Mouse (Mus musculus): ENCODE data around the gene Gas2l1. TPM values are rescaled to one million over a fixed set of nuclear protein-coding genes. Genes with fewer than 3 reads are reported as not detected.

Gene Gas2l1
- polyA plus RNA-seq, 2 experiments, result 10.9 to 12.1 TPM

- ATAC-seq (ENCODE audit: insufficient read depth) (no peak), DNase-seq (ENCODE audit: low read depth in 3 of 3, low spot score in 3 of 3) (no peak)
- H3K4me3 ChIP-seq (ENCODE audit: insufficient read depth in 1 of 2, low read depth in 2 of 2, low read length in 2 of 2), result no peak overlapping the region
- WGBS (ENCODE audit: insufficient replicate concordance), result 90% methylated on average over 5 of the region's 5 CpGs
- no peaks in the 10 kb centered on the region for H3K4me1 ChIP-seq (replicated peaks; ENCODE audit: control insufficient read depth in 2 of 2, insufficient read depth in 2 of 2, low read length in 1 of 2)
- TF ChIP-seq CTCF (IDR thresholded peaks at IDR 0.05; ENCODE audit: low read depth) (no peak), EP300 (IDR thresholded peaks at IDR 0.05; ENCODE audit: low read depth) (no peak)
- H3K9ac ChIP-seq (replicated peaks), result no peak overlapping the region
- H3K9me3 ChIP-seq (ENCODE audit: control insufficient read depth, low read length), result no peaks in the 10 kb centered on the region
- peaks cover 51% of the 10 kb centered on the region for H3K36me3 ChIP-seq (replicated peaks; ENCODE audit: control insufficient read depth, insufficient read depth, low read depth)
- no peaks in the 10 kb centered on the region for H3K27me3 ChIP-seq (ENCODE audit: control insufficient read depth, insufficient read depth, low read length)
- H3K4me2 ChIP-seq (ENCODE audit: low read depth), result no peak overlapping the region
- no peak overlapping the region for H3K27ac ChIP-seq
These were observed 24.5 kb downstream of the Gas2l1 start for GRCm38 (mm10) chr11:5040585-5040984.

GRCm38 (mm10) chr11:5037146-5037854 lies 27.8 kb downstream of the Gas2l1 start:
- H3K9me3 ChIP-seq (ENCODE audit: control insufficient read depth, low read length), result no peaks in the 10 kb centered on the region
- H3K36me3 ChIP-seq (replicated peaks; ENCODE audit: control insufficient read depth, insufficient read depth, low read depth), result peaks cover 79% of the 10 kb centered on the region
- no peak for TF ChIP-seq CTCF (IDR thresholded peaks at IDR 0.05; ENCODE audit: low read depth)
- no peak for TF ChIP-seq EP300 (IDR thresholded peaks at IDR 0.05; ENCODE audit: low read depth)
- no peak overlapping the region for H3K9ac ChIP-seq (replicated peaks)
- no peak overlapping the region for H3K27ac ChIP-seq
- H3K4me1 ChIP-seq (replicated peaks; ENCODE audit: control insufficient read depth in 2 of 2, insufficient read depth in 2 of 2, low read length in 1 of 2), result no peaks in the 10 kb centered on the region
- WGBS (ENCODE audit: insufficient replicate concordance), result 82% methylated on average over 8 of the region's 8 CpGs
- no peak overlapping the region for H3K4me2 ChIP-seq (ENCODE audit: low read depth)
- DNase-seq (ENCODE audit: low read depth in 3 of 3, low spot score in 3 of 3) (no peak), ATAC-seq (ENCODE audit: insufficient read depth) (no peak)
- no peaks in the 10 kb centered on the region for H3K27me3 ChIP-seq (ENCODE audit: control insufficient read depth, insufficient read depth, low read length)
- no peak overlapping the region for H3K4me3 ChIP-seq (ENCODE audit: insufficient read depth in 1 of 2, low read depth in 2 of 2, low read length in 2 of 2)

- Histone ChIP-seq H3K4me2 (ENCODE audit: low read depth) (no peak overlapping the region), H3K27ac (no peak overlapping the region), H3K36me3 (replicated peaks; ENCODE audit: control insufficient read depth, insufficient read depth, low read depth) (peaks cover 83% of the 10 kb centered on the region), H3K4me3 (ENCODE audit: insufficient read depth in 1 of 2, low read depth in 2 of 2, low read length in 2 of 2) (no peak overlapping the region), H3K9ac (replicated peaks) (no peak overlapping the region), H3K27me3 (ENCODE audit: control insufficient read depth, insufficient read depth, low read length) (no peaks in the 10 kb centered on the region), H3K9me3 (ENCODE audit: control insufficient read depth, low read length) (no peaks in the 10 kb centered on the region), H3K4me1 (replicated peaks; ENCODE audit: control insufficient read depth in 2 of 2, insufficient read depth in 2 of 2, low read length in 1 of 2) (no peaks in the 10 kb centered on the region)
- ATAC-seq (ENCODE audit: insufficient read depth) (no peak), DNase-seq (ENCODE audit: low read depth in 3 of 3, low spot score in 3 of 3) (no peak)
- 80% methylated on average over 4 of the region's 4 CpGs for WGBS (ENCODE audit: insufficient replicate concordance)
- no peak for TF ChIP-seq CTCF (IDR thresholded peaks at IDR 0.05; ENCODE audit: low read depth)
- TF ChIP-seq EP300 (IDR thresholded peaks at IDR 0.05; ENCODE audit: low read depth), result no peak
These were observed 29.7 kb downstream of the Gas2l1 start for GRCm38 (mm10) chr11:5035421-5035820.

GRCm38 (mm10) chr11:5033136-5033535 lies 32.0 kb downstream of the Gas2l1 start:
- ATAC-seq (ENCODE audit: insufficient read depth), result no peak
- Histone ChIP-seq H3K4me3 (ENCODE audit: insufficient read depth in 1 of 2, low read depth in 2 of 2, low read length in 2 of 2) (no peak overlapping the region), H3K9ac (replicated peaks) (no peak overlapping the region), H3K9me3 (ENCODE audit: control insufficient read depth, low read length) (no peaks in the 10 kb centered on the region), H3K27me3 (ENCODE audit: control insufficient read depth, insufficient read depth, low read length) (no peaks in the 10 kb centered on the region), H3K27ac (no peak overlapping the region), H3K36me3 (replicated peaks; ENCODE audit: control insufficient read depth, insufficient read depth, low read depth) (peaks cover 90% of the 10 kb centered on the region), H3K4me1 (replicated peaks; ENCODE audit: control insufficient read depth in 2 of 2, insufficient read depth in 2 of 2, low read length in 1 of 2) (no peaks in the 10 kb centered on the region), H3K4me2 (ENCODE audit: low read depth) (no peak overlapping the region)
- TF ChIP-seq EP300 (IDR thresholded peaks at IDR 0.05; ENCODE audit: low read depth) (no peak), CTCF (IDR thresholded peaks at IDR 0.05; ENCODE audit: low read depth) (no peak)
- no peak for DNase-seq (ENCODE audit: low read depth in 3 of 3, low spot score in 3 of 3)
- WGBS (ENCODE audit: insufficient replicate concordance), result 82% methylated on average over 3 of the region's 3 CpGs

GRCm38 (mm10) chr11:5032706-5033105 lies 32.4 kb downstream of the Gas2l1 start:
- no peaks in the 10 kb centered on the region for H3K9me3 ChIP-seq (ENCODE audit: control insufficient read depth, low read length)
- H3K9ac ChIP-seq (replicated peaks), result no peak overlapping the region
- TF ChIP-seq CTCF (IDR thresholded peaks at IDR 0.05; ENCODE audit: low read depth), result no peak
- no peak overlapping the region for H3K4me2 ChIP-seq (ENCODE audit: low read depth)
- no peaks in the 10 kb centered on the region for H3K4me1 ChIP-seq (replicated peaks; ENCODE audit: control insufficient read depth in 2 of 2, insufficient read depth in 2 of 2, low read length in 1 of 2)
- DNase-seq (ENCODE audit: low read depth in 3 of 3, low spot score in 3 of 3), result no peak
- ATAC-seq (ENCODE audit: insufficient read depth), result no peak
- no peak overlapping the region for H3K4me3 ChIP-seq (ENCODE audit: insufficient read depth in 1 of 2, low read depth in 2 of 2, low read length in 2 of 2)
- 89% methylated on average over 10 of the region's 10 CpGs for WGBS (ENCODE audit: insufficient replicate concordance)
- no peak overlapping the region for H3K27ac ChIP-seq
- no peaks in the 10 kb centered on the region for H3K27me3 ChIP-seq (ENCODE audit: control insufficient read depth, insufficient read depth, low read length)
- H3K36me3 ChIP-seq (replicated peaks; ENCODE audit: control insufficient read depth, insufficient read depth, low read depth), result peaks cover 90% of the 10 kb centered on the region
